Mouse (Mus musculus) erythroblast, adult 5-6 weeks (primary cell): ENCODE results near the gene Celf6. TPM values are rescaled to one million over a fixed set of nuclear protein-coding genes. Genes with fewer than 3 reads are reported as not detected.
A peak's percentile ranks its signal among the peaks of the same experiment; 100 is the strongest.

ENCODE experiments used
- ATAC-seq: replicated peaks from 2 replicates; pipeline ENCODE4 v1.8.0; 2016; ENCODE audit warnings: moderate number of reproducible peaks, mild to moderate bottlenecking, moderate TSS enrichment, inconsistent platforms; ENCODE audit not compliant: poor library complexity, low FRiP score, severe bottlenecking
- total RNA-seq, 2 experiments: library from RNA; stranded (forward) in 1 of 2; stranded (reverse) in 1 of 2; fragments of 150-400 nt in 1 of 2; fragments of 200-764, 138-1000 nt in 1 of 2; gene quantifications; 2 replicates each; pipeline versions ENCODE4 v1.2.3 to v1.2.4; 2015 to 2017; ENCODE audit warnings: low replicate concordance in 2 of 2

Celf6 gene
- not detected in 2 replicates for total RNA-seq (2015; ENCODE audit: low replicate concordance)
- total RNA-seq (2017; ENCODE audit: low replicate concordance), result not detected in 2 replicates

DNA sequence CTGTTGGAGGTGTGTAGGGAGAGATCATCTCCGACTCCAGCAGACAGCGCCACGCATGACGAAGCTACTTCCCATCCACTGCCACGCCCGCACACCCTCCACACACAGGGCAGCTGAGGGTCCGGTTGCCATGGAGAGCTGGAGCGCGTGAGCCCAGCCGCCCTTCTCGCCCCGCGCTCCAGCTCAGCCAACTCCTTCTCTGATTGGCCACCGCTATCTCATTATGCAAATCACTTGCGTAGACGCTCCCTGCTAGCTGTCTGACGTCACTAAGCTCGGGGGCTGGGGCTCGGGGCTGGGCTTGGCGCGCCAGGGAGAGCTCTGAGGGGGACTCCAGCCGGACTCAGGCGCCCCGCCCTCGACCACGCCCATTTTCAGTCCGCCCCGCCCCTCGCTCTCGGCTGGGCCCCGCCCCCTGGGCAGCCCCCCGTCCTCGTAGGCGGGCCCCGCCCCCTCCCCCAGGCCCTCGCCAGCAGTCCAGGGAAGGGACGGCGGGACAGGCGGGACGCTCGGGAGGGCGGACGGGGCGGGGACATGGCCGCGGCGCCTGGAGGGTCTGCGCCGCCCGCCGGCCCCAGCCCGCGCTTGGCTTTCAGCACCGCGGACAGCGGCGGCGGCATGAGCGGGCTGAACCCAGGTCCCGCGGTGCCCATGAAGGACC lies at the start of gene Celf6:
TSS of gene Celf6 (plus strand) at position 74 of the 661 bp plus-strand sequence.
- peak; percentile 78 for ATAC-seq

DNA sequence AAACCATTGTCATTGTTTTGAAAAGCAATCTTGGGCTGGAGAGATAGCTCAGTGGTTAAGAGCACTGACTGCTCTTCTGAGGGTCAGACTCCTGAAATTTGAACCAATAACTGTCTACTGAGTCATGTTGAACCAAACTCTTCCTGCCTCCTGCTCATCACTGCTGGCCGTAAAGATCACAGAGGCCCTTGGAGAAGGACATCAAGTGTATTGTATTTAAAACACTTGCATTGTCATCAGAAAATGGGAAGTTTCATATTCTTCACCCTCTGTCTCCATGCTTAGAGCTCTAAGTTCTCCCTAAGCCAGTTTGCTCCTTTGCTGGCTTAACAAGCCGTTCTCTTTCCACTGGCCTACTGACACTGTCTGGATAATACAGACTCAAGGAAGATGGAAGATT lies 49.4 kb upstream of the Celf6 start:
- ATAC-seq, result no peak

DNA sequence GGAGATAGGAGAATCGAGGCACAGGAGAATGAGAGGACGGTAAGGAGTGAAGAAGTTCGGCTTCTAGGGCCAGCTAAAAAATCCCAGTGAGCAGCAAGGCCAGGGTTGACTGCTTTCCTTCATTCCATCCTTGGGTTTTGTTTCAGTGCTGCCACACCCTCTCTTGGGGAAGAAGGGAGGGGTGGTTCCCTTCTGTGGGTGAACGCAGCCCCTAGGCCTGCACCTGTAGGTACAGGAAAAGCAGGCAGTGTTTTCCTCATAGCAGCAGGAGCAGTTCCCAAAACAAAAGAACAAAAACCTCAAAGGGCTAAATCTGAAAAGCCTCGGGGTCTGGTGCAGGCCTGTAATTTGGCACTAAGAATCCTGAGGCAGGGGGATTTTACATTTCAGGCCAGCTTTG lies 46.1 kb upstream of the Celf6 start:
- ATAC-seq, result no peak

DNA sequence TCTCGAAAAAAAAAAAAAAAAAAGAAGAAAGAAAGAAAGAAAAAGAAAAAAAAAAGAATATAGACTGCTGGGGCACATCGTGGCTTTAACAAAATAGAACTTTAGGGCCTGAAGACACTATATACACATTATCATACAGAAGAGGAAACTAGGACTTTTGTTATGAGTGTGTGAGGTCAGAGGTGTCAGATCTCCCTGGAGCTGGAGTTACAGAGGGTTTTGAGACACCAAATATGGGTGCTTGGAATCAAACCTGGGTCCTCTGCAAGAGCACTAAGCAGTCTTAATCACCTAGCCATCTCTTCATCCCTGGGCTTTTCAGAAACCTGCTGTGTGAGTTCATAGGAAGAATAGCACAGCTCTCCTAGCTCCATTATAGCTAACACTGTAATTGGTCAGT lies 44.3 kb upstream of the Celf6 start:
- no peak for ATAC-seq

DNA sequence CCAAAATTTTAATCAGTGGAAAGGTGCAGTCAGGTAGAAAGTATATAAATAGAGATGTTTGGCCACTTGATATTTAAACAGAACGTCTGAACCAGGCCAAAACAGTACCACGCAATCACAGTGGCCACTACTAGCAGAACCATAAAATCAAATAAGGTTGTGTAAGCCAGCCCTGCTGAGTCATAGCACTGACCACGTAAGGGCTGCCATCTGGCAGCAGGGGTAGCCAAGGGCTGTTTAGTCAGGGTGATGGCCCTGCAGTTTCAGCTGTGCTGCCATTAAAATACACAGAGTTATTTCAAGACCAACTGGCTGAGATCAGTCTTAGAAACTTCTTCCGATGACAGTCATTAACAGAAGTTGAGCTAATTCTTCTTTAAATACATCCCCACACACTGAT lies 43.8 kb upstream of the Celf6 start:
- ATAC-seq, result no peak

DNA sequence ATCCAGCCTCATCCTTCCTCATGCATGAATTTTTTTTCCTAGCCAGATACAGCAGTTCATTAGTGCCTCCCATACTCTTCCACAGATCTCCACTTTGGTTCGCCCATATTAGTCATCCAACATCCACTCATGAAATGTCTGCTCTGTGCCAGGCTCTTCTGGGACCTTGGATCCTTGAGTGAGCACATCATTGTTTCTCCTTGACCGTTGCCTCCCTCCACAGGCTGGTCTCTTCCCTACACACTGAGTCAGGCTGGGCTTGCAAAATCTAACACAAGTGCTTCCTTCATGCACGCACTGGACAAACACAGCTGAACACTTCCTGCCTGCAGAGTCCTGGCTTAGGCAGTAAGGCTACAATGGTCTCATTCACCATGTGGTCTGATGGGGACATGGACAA lies 40.1 kb upstream of the Celf6 start:
- ATAC-seq, result no peak

DNA sequence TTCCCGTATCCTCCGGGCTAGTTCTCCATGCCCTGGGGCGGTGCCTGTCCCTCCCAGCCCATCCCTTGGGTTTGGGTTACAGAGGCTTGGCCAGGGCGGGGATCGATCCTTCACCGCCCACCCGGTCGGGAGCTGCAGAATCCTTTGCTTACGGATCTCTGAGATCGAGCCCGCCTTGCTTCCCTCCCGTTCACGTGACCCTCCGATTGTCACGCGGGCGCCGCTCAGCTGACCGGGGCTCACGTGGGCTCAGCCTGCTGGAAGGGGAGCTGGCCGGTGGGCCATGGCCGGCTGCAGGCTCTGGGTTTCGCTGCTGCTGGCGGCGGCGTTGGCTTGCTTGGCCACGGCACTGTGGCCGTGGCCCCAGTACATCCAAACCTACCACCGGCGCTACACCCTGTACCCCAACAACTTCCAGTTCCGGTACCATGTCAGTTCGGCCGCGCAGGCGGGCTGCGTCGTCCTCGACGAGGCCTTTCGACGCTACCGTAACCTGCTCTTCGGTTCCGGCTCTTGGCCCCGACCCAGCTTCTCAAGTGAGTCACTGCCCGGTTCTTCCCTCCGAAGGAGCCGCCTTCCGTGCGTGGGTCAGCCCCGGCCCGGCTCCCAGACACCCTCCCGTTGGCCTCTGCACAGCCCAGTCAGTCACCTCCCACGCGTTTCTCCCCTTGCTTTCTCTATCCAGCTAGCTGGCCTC lies 38.1 kb upstream of the Celf6 start, which contains the start of the genes Hexa and Tmem202:
TSS of gene Hexa (plus strand) at position 100 of the 697 bp plus-strand sequence.
TSS of gene Tmem202 (minus strand) at position 407 of the 697 bp plus-strand sequence.
- ATAC-seq, result no peak

DNA sequence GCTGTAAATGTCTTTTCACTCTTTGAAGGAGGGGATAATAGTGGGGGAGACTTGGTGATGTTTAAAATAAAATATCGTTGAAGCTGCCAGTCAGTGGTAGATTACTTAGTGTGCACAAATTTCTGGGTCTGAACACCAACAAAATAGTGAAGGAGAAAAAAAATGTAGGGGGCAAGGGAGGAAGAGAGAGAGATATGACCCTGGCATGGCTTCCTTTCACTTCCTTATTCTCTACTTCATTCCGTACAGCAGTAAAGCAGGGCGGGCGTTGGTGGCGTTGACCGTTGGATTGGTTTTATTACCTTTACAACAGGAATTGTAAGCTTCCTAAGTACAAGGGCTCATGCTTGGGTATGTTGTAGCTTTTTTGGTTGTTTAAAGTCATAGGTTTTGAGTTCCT lies 36.1 kb upstream of the Celf6 start:
- ATAC-seq, result no peak

DNA sequence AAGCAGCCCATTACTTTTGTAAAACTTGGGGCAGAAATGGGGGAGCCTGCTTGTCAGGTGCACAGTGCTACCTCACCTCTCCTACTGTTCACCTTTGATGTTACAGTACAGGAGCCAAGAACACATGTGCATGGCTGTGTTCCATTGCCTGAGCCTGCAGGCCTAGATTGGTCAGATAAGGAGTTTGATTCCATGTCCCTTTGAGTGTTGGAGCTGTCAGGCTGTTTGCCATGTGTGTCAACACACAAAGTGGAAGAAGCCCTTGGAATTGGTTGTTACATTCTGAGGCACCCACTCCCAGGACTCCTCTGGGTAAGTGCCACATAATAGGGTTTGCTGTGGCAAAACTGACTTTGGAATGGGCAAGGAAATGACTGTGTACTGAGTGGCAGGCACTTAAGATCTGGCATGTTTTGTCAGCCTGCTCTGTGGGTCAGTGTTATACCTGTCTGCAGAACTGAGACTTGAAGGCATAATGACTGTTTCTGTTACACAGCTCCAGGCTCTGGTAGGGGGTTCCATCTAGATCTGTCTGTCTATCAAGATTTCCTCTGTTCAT lies 34.9 kb upstream of the Celf6 start:
- no peak for ATAC-seq

DNA sequence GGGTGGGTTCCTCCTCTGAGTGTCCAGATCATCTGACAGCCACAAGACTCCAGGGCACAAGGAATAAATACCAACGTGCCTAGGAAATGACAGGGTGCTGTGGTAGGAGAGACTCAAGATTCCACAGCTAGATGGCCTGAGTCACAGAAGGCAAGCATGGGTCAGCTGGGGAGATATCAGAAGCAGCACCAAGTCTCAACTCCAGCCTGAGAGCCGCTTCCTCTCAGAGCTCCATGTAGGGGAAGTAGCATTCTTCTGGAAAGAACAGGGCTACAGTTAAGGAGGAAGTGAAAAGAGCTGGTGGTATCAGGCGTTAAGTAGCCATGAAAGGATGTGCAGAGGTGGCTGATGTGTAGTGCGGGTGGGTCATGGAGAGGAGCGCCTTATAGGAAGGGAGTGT lies 33.0 kb upstream of the Celf6 start:
- ATAC-seq, result no peak

DNA sequence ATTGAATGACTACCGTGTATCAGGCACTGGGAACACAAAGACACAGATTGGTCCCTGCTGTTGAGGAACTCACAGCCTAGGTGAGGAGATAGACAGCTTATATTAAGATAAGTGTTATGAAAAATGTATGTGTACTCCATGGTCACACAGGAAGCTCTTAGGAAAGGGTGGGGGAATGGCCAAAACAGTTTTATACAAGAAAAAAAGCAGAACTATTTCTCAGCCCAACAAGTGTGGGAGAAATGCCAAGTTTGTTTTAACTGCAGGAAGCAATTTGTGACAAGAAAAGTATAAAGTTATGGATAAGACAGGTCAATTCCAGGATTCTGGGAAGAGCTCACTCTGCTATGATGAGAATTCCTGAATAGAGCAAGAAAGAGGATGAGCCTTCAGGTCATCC lies 29.8 kb upstream of the Celf6 start:
- ATAC-seq, result no peak

DNA sequence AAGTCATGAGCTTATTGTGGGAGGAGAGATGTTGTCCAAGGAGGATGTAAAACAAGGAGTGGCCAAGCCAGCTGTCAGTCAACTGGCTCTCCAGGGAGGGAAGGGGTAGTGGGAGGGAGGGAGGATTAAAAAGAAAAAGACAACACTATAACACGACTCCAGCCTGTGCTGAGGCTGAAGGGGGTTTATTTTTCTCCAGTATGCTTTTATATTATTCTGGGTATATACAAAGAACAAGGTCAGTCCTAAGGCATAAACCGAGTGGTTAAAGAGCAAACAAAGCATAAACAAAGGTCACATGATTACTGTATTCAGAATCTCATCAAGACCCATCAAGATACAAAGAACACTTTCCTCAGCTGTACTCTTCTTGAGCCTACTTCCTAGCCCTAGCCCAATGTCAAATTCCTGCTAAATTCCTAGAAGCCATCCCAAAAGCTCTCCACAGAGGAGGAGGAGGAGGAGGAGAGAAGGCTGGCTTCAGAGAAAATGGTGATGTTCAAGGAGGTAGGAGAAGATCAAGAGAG lies 28.7 kb upstream of the Celf6 start:
- no peak for ATAC-seq

DNA sequence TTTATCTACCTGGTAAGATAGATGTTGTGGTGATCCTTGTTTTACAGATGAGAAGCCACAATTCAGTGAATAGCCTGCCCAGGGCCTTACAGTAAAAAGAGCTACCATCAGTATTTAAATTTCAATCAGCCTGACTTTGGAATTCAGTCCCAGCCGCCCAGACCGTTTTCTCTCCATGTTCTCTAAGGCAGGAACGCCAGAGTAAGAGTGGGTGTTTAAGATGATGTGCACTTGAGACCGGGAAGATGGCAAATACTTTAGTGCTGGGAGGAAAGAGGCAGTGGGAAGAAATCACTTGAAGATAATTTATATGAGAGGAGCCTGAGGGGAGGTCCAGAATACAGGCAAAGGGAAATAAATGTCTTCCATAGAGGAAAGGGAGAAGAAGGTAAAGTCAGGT lies 27.6 kb upstream of the Celf6 start:
- no peak for ATAC-seq

DNA sequence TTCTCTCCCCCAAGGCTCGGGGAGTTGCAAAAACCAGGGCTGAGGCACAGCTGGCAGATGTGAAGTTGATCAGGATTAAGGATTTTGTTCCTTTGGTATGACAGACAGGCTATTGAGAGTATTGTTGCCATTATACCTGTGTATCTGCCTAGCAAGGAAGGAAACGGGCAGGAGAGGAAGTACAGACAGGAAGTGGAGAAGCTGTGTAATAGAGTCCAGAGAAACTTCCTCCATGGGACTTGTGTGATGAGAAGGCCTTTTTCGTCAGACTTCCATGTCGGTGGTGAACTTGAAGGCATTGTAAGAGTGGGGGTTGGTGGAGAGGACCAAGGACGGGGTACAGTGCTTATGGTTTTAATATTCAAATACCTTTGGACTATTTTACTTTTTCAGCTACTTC lies 26.7 kb upstream of the Celf6 start:
- no peak for ATAC-seq

DNA sequence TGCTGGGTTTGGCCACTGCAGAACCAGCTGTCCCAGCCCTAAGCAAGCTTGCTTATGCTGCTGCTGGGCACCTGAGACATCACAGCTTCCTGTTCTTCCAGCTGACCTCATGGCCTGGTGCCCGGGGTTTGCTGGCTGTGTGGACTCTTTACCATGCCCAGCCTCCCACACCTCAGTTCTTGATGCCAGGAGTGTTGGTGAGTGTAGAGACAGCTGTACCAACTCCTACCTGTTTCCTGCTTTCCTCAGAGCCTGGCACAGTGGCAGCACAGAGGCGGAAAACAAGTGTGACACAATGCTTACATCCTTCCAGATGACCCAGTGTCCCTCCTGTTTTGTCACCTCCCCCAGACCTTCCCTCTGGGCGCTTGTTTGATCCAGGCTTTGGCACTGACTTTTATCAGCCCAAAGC lies 26.1 kb upstream of the Celf6 start:
- no peak for ATAC-seq

DNA sequence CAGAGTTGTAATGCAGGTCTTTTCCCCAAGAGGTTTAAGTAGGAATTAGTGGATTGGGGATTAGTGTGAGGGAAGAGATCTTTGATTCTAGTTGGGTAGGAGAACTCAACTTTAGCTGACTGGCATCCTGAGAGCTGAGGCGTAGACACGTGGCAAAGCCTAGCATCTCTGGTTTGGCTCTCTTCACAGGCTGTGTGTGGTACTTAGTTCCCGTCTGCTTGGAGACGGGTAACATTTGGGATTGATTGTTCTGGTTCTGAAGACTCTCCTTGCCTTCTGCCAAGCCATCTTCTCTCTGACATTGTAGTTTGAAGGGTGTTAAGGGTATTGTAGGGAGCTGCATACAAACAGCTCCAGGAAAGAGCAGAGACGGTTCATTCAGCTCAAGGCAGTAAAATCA lies 25.1 kb upstream of the Celf6 start:
- ATAC-seq, result no peak

DNA sequence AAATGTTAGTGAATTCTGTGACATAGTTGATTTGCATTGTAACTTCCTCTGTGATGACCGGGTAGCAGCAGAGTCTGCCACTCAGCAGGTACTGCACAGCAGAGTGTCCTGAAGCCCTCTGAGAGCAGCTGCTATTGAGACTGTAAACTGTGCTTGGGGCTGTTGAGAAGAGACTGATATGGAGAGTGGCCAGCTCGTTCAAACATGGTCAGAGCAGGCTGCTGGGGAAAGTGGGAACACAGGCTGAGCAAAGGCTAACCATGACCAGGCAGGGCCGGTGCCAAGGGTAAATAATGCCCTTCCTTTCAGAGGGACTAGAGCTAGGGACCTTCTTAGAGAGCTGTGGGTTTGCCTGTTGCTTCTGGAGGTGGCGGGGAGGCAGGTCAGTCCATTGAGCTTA lies 24.0 kb upstream of the Celf6 start:
- ATAC-seq, result no peak

DNA sequence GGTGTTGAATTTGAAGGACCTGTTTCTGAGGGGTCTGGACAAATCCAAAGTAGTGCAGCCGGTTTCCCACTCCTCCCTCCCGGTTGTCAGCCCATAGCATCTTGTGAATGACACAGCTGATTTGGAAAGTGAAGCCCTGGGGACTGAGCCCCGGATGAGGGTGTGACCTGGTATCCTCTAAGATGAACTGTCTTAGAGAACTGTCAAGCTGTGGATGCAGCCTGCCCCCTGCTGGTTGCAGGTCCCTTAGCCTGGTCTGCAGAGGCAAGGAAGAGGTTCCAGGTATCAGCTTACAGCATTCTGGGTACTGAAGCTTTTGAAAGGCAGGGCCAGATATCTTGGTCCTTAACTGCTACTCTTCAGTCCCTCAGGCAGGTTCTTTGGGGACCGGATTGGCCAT lies 12.1 kb upstream of the Celf6 start:
- ATAC-seq, result no peak

DNA sequence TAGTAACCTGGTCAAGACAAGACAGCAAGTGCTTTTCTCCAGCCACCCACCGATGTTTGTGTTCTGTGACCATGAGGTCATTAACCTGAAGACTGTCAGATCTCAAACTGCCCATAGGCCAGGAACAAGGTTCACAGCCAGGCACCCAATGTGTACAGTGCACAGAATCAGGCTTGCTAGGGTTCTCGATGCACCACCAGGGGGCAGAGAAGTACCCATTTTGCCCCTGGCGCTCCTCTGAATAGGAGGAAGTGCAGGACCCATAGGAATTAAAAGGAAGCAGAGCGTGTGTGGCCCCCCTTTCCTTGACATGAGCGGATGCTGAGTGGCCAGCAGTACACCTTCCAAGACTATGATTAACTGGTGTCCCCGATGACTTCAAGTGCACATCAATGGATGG lies 10.6 kb upstream of the Celf6 start:
- no peak for ATAC-seq

DNA sequence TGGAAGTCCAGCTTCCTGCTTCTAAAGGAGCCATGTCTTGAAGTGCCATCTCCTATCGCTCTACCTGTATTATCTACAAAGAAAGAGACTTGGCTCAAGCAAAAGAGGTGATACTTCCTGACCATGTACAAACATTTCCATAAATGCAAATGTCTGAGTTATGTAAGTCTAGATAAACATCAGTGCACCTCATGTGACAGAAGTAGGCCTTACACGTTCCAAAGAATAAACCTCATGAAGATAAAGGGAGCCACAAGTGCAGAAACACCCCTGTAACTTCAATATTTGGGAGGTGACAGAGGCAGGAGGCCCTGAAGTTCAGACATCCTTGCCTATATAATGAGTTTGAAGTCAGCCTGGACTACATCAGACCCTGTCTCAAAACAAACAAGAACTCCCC lies 5.9 kb upstream of the Celf6 start:
- ATAC-seq, result no peak

DNA sequence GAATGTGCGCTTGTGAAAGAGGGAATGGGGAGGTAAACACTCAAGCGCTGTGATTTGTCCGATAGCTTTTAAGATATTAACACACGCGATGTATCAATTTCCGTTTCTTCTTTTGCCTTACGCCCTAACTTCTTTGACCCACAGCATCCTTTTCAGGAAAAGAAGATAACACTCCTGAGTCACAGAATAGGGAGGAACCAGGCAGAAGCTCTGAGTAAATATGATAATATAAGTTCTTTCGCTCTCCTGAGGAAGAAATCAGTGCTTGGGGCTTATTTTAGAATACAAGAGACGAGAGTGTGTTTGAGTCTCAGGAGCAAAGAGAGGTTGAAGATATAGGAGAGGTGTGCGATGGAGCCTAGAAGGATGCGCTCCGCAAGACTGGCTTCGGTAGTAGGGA lies 316 bp upstream of the Celf6 start:
- ATAC-seq, result no peak
